Mouse (Mus musculus) kidney, adult 2 months (tissue): ENCODE results near the gene Tprg. TPM values are rescaled to one million over a fixed set of nuclear protein-coding genes. Genes with fewer than 3 reads are reported as not detected.

Experiments
- DNase-seq: peaks from one replicate; pipeline ENCODE4 v3.0.0; 2021
- H3K27ac ChIP-seq: fragments of 200-500 bp; 2 replicates; pipeline ENCODE4 v1.5.1; 2012; ENCODE audit warnings: low read depth, low read length, control low read depth, inconsistent platforms; ENCODE audit not compliant: insufficient read depth
- H3K27me3 ChIP-seq: fragments of 200-500 bp; replicated peaks from 2 replicates; pipeline ENCODE4 v1.6.1; 2012; ENCODE audit warnings: mild to moderate bottlenecking, moderate library complexity, low read length, inconsistent platforms; ENCODE audit not compliant: control insufficient read depth, insufficient read depth
- H3K36me3 ChIP-seq: fragments of 200-500 bp; 2 replicates; pipeline ENCODE4 v1.6.1; 2012; ENCODE audit warnings: mild to moderate bottlenecking, moderate library complexity, low read length, inconsistent platforms; ENCODE audit not compliant: control insufficient read depth, insufficient read depth
- H3K4me1 ChIP-seq: fragments of 200-500 bp; 2 replicates; pipeline ENCODE4 v1.6.1; 2011; ENCODE audit warnings: low read length; ENCODE audit not compliant: control insufficient read depth, insufficient read depth
- H3K4me3 ChIP-seq: fragments of 200-500 bp; 2 replicates; pipeline ENCODE4 v1.5.1; 2011; ENCODE audit warnings: mild to moderate bottlenecking, low read depth, low read length, control low read depth; ENCODE audit not compliant: insufficient read depth
- CTCF ChIP-seq: fragments of 200-500 bp; conservative IDR thresholded peaks from 2 replicates; pipeline ENCODE4 v1.5.1; 2011; ENCODE audit warnings: low read depth, mild to moderate bottlenecking, control low read depth, low read length, moderate library complexity, mixed read lengths; ENCODE audit not compliant: insufficient read depth, insufficient read length
- POLR2A ChIP-seq: fragments of 200-500 bp; IDR thresholded peaks from one replicate; pipeline ENCODE4 v1.6.1; 2011; ENCODE audit warnings: low read depth, low read length, control low read depth
- WGBS: fragments of 180-500 bp; shearing (Covaris S2); methylation state at CpG from one replicate; pipeline ENCODE4 v1.1.7; 2018; 5-methylcytosine and 5-hydroxymethylcytosine counted together
- polyA plus RNA-seq: library from polyadenylated mRNA; depleted of rRNA; stranded (reverse); fragments of >200 nt; gene quantifications from 2 replicates; pipeline ENCODE4 v1.2.3, GENCODE M21; 2012

Tprg gene
- polyA plus RNA-seq, 1 experiment = 0.14 TPM

- Histone ChIP-seq H3K27me3 (no peaks in the 10 kb centered on the region), H3K4me3 (no peak overlapping the region), H3K27ac (no peak overlapping the region), H3K36me3 (no peaks in the 10 kb centered on the region), H3K4me1 (no peaks in the 10 kb centered on the region)
- 78% methylated on average over 8 of the region's 8 CpGs for WGBS
- DNase-seq = no peak
- TF ChIP-seq CTCF (no peak), POLR2A (no peak)
These were observed 30.9 kb upstream of the Tprg start for GRCm38 (mm10) chr16:25255603-25256260.

GRCm38 (mm10) chr16:25262306-25262705, 24.3 kb upstream of the Tprg start:
- Histone ChIP-seq H3K27ac (no peak overlapping the region), H3K27me3 (no peaks in the 10 kb centered on the region; the same call in 1 of the 2 replicates), H3K4me1 (peaks cover 2% of the 10 kb centered on the region; the same call in 1 of the 2 replicates), H3K36me3 (no peaks in the 10 kb centered on the region), H3K4me3 (no peak overlapping the region)
- TF ChIP-seq CTCF (no peak), POLR2A (no peak)
- no peak for DNase-seq
- WGBS = 75% methylated on average over 5 of the region's 5 CpGs

GRCm38 (mm10) chr16:25262965-25263364, 23.7 kb upstream of the Tprg start:
- 67% methylated on average over 4 of the region's 4 CpGs for WGBS
- no peak for DNase-seq
- Histone ChIP-seq H3K27me3 (no peaks in the 10 kb centered on the region; the same call in 1 of the 2 replicates), H3K36me3 (no peaks in the 10 kb centered on the region), H3K4me3 (no peak overlapping the region), H3K4me1 (peaks cover 2% of the 10 kb centered on the region; the same call in 1 of the 2 replicates), H3K27ac (no peak overlapping the region)
- TF ChIP-seq CTCF (no peak), POLR2A (no peak)

GRCm38 (mm10) chr16:25263520-25264149, 23.0 kb upstream of the Tprg start:
- no peak overlapping the region for H3K27ac ChIP-seq

GRCm38 (mm10) chr16:25265177-25265576, 21.4 kb upstream of the Tprg start:
- H3K27ac ChIP-seq = no peak overlapping the region
- H3K27me3 ChIP-seq = no peaks in the 10 kb centered on the region; the same call in 1 of the 2 replicates
- no peak overlapping the region for H3K4me3 ChIP-seq
- DNase-seq = no peak
- H3K4me1 ChIP-seq = peaks cover 2% of the 10 kb centered on the region; the same call in 1 of the 2 replicates
- TF ChIP-seq POLR2A (no peak), CTCF (no peak)
- 59% methylated on average over 11 of the region's 11 CpGs for WGBS
- no peaks in the 10 kb centered on the region for H3K36me3 ChIP-seq

More at GRCm38 (mm10) chr16:25263520-25264149, 23.0 kb upstream of the Tprg start:
- no peaks in the 10 kb centered on the region; the same call in 1 of the 2 replicates for H3K27me3 ChIP-seq
- peak; percentile 74 for DNase-seq
- H3K36me3 ChIP-seq = no peaks in the 10 kb centered on the region
- H3K4me3 ChIP-seq = no peak overlapping the region
- peaks cover 2% of the 10 kb centered on the region; the same call in 1 of the 2 replicates for H3K4me1 ChIP-seq
- TF ChIP-seq CTCF (peak; percentile 72), POLR2A (no peak)
- WGBS = 37% methylated on average over 9 of the region's 9 CpGs

GRCm38 (mm10) chr16:25268276-25268675, 18.3 kb upstream of the Tprg start:
- no peaks in the 10 kb centered on the region for H3K36me3 ChIP-seq
- H3K4me3 ChIP-seq = no peak overlapping the region
- H3K27ac ChIP-seq = no peak overlapping the region
- peaks cover 2% of the 10 kb centered on the region; the same call in 1 of the 2 replicates for H3K4me1 ChIP-seq
- no peak for DNase-seq
- H3K27me3 ChIP-seq = no peaks in the 10 kb centered on the region; the same call in 1 of the 2 replicates
- 57% methylated on average over 4 of the region's 4 CpGs for WGBS
- no peak for TF ChIP-seq POLR2A

- Histone ChIP-seq H3K4me3 (no peak overlapping the region), H3K27ac (no peak overlapping the region), H3K36me3 (no peaks in the 10 kb centered on the region), H3K27me3 (no peaks in the 10 kb centered on the region; the same call in 1 of the 2 replicates), H3K4me1 (no peaks in the 10 kb centered on the region)
- TF ChIP-seq CTCF (no peak), POLR2A (no peak)
- WGBS = 85% methylated on average over 4 of the region's 4 CpGs
- DNase-seq = no peak
These were observed 4.1 kb upstream of the Tprg start for GRCm38 (mm10) chr16:25282563-25282962.

GRCm38 (mm10) chr16:25293753-25294152, 7.1 kb downstream of the Tprg start:
- Histone ChIP-seq H3K36me3 (no peaks in the 10 kb centered on the region), H3K4me3 (no peak overlapping the region), H3K27ac (no peak overlapping the region), H3K27me3 (no peaks in the 10 kb centered on the region), H3K4me1 (no peaks in the 10 kb centered on the region)
- no peak for DNase-seq
- WGBS = 86% methylated on average over 2 of the region's 2 CpGs
- TF ChIP-seq POLR2A (no peak), CTCF (no peak)
